Mouse (Mus musculus) bone marrow, adult 2 months (tissue): Measurements from ENCODE around the gene Osbpl3.

ENCODE experiments used
- CTCF ChIP-seq: fragments of 200-500 bp; IDR thresholded peaks from 2 replicates; pipeline ENCODE4 v1.5.1; 2011; ENCODE audit warnings: low read length, control low read depth; ENCODE audit not compliant: control insufficient read depth, insufficient read depth
- POLR2A ChIP-seq: fragments of 200-500 bp; IDR thresholded peaks from 2 replicates; pipeline ENCODE4 v1.6.1; 2011; ENCODE audit warnings: low read depth, mild to moderate bottlenecking, control low read depth, low read length, borderline replicate concordance; ENCODE audit not compliant: control insufficient read depth

GRCm38 (mm10) chr6:50413381-50413780 is 42.6 kb downstream of the Osbpl3 start:
- TF ChIP-seq CTCF (no peak), POLR2A (no peak)
